Mouse (Mus musculus): ENCODE measurements around the gene Gas1. TPM values are rescaled to one million over a fixed set of nuclear protein-coding genes. Genes with fewer than 3 reads are reported as not detected.

Gene Gas1
- 27.5 and 29.4 TPM in 2 replicates for polyA plus RNA-seq (2014; fragmentation: Nextera tagmentation; extraction: Ambion mirVana)

DNA sequence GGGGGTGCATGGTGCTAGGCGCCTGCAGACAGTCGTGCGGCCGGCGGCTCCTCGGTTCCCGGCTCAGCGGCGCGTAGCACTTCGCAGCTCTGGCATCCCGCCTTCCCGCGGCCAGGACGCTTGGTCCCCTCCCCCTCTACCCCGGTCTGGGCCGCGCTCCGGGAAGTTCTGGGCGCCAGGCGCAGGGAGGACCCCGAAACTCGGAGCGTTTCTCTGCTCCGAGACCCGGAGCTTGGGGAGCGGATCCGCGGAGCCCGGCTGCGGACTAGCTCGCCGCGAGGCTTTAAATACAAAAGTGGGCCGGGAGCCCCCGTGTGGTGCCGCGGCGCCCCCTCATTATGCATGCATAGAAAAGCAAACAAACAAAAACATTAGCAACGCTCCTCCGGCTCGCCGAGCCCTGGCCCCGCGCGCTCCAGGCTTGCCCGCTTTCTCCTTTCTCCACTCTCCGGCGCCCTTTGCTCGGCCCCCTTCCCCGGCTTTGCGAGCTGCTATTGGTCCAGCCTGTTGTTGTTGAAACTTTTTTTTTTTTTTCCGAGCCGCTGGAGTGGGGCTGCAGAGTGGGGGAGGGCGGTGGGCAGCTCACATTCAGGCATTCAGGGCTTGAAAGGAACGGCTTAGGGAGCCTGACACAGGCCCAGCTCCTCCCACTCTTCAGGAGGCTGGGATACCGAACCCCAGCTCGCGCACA lies at the start of gene Gas1:
Gene Gas1, minus strand, starts transcription at position 260 of the 691 bp plus-strand sequence.
- peak within 1 kb of the TSS; percentile 74 for H3K9ac ChIP-seq (ENCODE audit: low read depth, low read length)
- ATAC-seq (replicated peaks; ENCODE audit: low FRiP score) (peak; percentile 81), DNase-seq (ENCODE audit: low spot score) (peak; percentile 86)
- 0 out of 2 replicates have a peak, but pooled peaks cover 3% of the 10 kb centered on the region for H3K4me1 ChIP-seq (replicated peaks; ENCODE audit: control insufficient read depth, insufficient read depth, low read length)
- under 1% methylated on average over 50 of the region's 59 CpGs for WGBS
- no peaks in the 10 kb centered on the region for H3K9me3 ChIP-seq (ENCODE audit: control insufficient read depth, low read length)
- peak within 1 kb of the TSS; percentile 67 for H3K4me3 ChIP-seq (ENCODE audit: low read depth, low read length)
- H3K27me3 ChIP-seq (replicated peaks; ENCODE audit: control insufficient read depth, insufficient read depth, low read length) = peaks cover 44% of the 10 kb centered on the region
- no peaks in the 10 kb centered on the region for H3K36me3 ChIP-seq (ENCODE audit: control insufficient read depth, insufficient read depth, low read length)
- H3K27ac ChIP-seq (ENCODE audit: low read depth, low read length) = peak within 1 kb of the TSS; percentile 90
- peak within 1 kb of the TSS; percentile 83 for H3K4me2 ChIP-seq

DNA sequence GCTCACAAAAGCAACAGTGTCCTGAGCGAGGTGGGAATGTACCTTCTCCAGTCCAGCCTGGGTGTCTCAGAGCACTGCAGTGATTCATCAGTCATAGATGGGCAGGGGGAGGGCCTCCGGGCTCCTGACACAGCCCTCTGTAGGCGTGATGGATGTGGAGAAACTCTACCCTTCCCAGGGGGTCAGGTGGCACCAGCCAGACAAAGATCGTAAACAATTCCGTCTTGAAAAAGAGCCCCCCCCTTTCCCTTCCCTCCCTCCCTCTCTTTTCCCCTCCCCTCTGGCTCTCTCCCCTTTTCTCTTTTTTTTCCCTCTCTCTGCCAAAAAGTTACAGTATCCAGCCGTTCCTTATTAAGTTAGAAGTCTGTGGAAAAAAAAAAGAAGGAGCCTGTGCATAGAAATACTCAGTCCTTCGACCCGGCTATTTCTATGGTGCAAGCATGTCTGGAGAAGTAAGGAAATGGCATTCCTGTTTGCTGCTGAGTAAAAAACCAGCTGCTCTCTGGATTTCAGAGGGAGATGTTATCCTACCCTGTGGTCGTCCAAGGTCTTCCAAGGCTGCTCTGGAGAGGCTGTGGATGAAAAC lies 49.2 kb upstream of the Gas1 start:
- Histone ChIP-seq H3K27ac (ENCODE audit: low read depth, low read length) (peak overlapping the region; percentile 38; the same call in 1 of the 2 replicates), H3K4me3 (ENCODE audit: low read depth, low read length) (no peak overlapping the region), H3K9ac (ENCODE audit: low read depth, low read length) (no peak overlapping the region), H3K4me2 (no peak overlapping the region; the same call in 1 of the 2 replicates), H3K4me1 (replicated peaks; ENCODE audit: control insufficient read depth, insufficient read depth, low read length) (peaks cover 3% of the 10 kb centered on the region; the same call in 1 of the 2 replicates), H3K36me3 (ENCODE audit: control insufficient read depth, insufficient read depth, low read length) (no peaks in the 10 kb centered on the region), H3K27me3 (replicated peaks; ENCODE audit: control insufficient read depth, insufficient read depth, low read length) (no peaks in the 10 kb centered on the region), H3K9me3 (ENCODE audit: control insufficient read depth, low read length) (no peaks in the 10 kb centered on the region)
- ATAC-seq (replicated peaks; ENCODE audit: low FRiP score) (no peak), DNase-seq (ENCODE audit: low spot score) (no peak)
- 37% methylated on average over 9 of the region's 9 CpGs for WGBS

DNA sequence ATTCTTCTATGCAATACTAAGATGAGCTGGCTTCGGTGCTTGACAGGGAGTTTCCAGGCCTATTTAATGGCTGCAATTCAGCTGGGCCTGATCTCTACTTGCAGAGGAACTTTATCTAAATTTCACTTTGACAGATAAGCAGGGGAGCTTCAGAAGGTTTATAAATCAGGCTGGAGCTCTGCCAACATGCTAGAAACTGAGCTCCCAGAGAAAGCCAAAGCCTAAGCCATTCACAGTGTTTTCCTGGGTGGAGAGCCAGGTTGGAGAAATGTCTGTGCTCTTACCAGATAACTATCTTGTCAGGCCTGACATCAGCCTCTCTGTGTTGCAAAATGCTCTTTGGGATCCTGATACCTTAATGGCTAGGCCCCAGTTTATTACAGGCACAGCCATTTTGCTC lies 48.6 kb upstream of the Gas1 start:
- ATAC-seq (replicated peaks; ENCODE audit: low FRiP score) = no peak
- 56% methylated on average over 1 of the region's 1 CpGs for WGBS
- Histone ChIP-seq H3K36me3 (ENCODE audit: control insufficient read depth, insufficient read depth, low read length) (no peaks in the 10 kb centered on the region), H3K27ac (ENCODE audit: low read depth, low read length) (peak overlapping the region; percentile 38; the same call in 1 of the 2 replicates), H3K9me3 (ENCODE audit: control insufficient read depth, low read length) (no peaks in the 10 kb centered on the region), H3K27me3 (replicated peaks; ENCODE audit: control insufficient read depth, insufficient read depth, low read length) (no peaks in the 10 kb centered on the region), H3K4me2 (no peak overlapping the region), H3K9ac (ENCODE audit: low read depth, low read length) (no peak overlapping the region), H3K4me1 (replicated peaks; ENCODE audit: control insufficient read depth, insufficient read depth, low read length) (peaks cover 3% of the 10 kb centered on the region; the same call in 1 of the 2 replicates), H3K4me3 (ENCODE audit: low read depth, low read length) (no peak overlapping the region)
- DNase-seq (ENCODE audit: low spot score) = no peak

DNA sequence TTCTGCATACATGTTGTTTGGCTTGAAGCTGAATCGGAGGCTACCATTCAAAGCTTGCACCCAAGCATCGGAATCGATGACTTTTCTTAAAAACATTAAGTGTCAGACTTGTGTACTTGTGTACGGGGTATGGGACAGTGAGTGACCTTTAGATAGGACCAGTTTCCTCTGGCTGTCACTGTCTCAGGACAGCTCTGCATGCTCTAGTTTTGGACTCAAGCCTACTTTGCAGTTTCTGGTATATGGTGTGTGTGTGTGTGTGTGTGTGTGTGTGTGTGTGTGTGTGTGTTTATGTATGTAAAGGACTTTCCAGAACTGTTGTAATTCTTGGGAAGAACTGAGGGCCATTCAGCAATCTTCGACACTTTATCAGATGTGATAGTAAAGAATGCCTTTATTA lies 48.1 kb upstream of the Gas1 start:
- no peak for ATAC-seq (replicated peaks; ENCODE audit: low FRiP score)
- Histone ChIP-seq H3K36me3 (ENCODE audit: control insufficient read depth, insufficient read depth, low read length) (no peaks in the 10 kb centered on the region), H3K27ac (ENCODE audit: low read depth, low read length) (no peak overlapping the region), H3K9me3 (ENCODE audit: control insufficient read depth, low read length) (no peaks in the 10 kb centered on the region), H3K9ac (ENCODE audit: low read depth, low read length) (no peak overlapping the region), H3K4me2 (no peak overlapping the region), H3K4me3 (ENCODE audit: low read depth, low read length) (no peak overlapping the region), H3K27me3 (replicated peaks; ENCODE audit: control insufficient read depth, insufficient read depth, low read length) (no peaks in the 10 kb centered on the region), H3K4me1 (replicated peaks; ENCODE audit: control insufficient read depth, insufficient read depth, low read length) (peaks cover 3% of the 10 kb centered on the region; the same call in 1 of the 2 replicates)
- no peak for DNase-seq (ENCODE audit: low spot score)
- WGBS = 76% methylated on average over 5 of the region's 5 CpGs

DNA sequence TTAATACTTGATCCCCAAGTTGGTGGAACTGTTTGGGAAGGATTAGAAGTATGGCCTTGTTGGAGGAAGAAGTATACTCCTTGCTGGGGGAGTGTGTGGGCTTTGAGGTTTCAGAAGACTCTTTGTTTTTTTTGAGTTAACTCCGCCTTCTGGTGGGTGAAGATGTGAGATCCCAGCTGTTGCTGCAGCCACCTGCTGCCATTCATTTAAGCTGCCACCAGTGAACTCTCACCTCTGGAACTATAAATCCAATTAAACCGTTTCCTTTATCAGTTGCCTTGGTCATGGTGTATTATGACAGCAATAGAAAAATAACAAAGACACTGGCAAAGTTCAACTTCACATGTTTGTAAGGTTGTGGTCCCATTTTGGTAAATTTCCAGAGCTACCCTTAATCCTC lies 46.6 kb upstream of the Gas1 start:
- 67% methylated on average over 2 of the region's 2 CpGs for WGBS
- no peak for ATAC-seq (replicated peaks; ENCODE audit: low FRiP score)

DNA sequence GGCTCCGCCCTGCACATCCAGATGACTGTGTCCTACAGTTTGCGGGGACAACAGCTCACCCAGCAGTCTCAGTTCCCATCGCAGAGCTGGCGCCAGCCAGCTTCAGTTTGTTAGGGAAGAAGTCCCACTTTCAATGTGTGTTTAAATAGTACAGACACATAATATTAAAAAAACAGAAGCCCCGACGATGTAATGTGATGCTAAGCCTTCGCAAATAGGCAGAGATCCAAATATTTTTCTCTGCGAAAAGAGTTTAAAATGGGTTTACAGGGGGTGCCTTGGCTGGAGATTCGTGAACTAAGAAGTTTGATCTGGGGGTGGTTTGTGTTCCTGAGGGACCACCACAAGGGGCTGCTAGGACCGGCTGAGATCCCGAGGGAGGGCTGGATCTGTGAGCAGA lies 45.2 kb upstream of the Gas1 start:
- H3K9ac ChIP-seq (ENCODE audit: low read depth, low read length) = no peak overlapping the region
- H3K27ac ChIP-seq (ENCODE audit: low read depth, low read length) = no peak overlapping the region
- no peak overlapping the region for H3K4me3 ChIP-seq (ENCODE audit: low read depth, low read length)
- H3K9me3 ChIP-seq (ENCODE audit: control insufficient read depth, low read length) = no peaks in the 10 kb centered on the region
- no peak overlapping the region for H3K4me2 ChIP-seq
- ATAC-seq (replicated peaks; ENCODE audit: low FRiP score) (no peak), DNase-seq (ENCODE audit: low spot score) (no peak)
- 88% methylated on average over 11 of the region's 11 CpGs for WGBS
- H3K27me3 ChIP-seq (replicated peaks; ENCODE audit: control insufficient read depth, insufficient read depth, low read length) = no peaks in the 10 kb centered on the region
- H3K4me1 ChIP-seq (replicated peaks; ENCODE audit: control insufficient read depth, insufficient read depth, low read length) = peaks cover 3% of the 10 kb centered on the region; the same call in 1 of the 2 replicates
- H3K36me3 ChIP-seq (ENCODE audit: control insufficient read depth, insufficient read depth, low read length) = no peaks in the 10 kb centered on the region

More for the DNA sequence above, 46.6 kb upstream of the Gas1 start:
- Histone ChIP-seq H3K36me3 (ENCODE audit: control insufficient read depth, insufficient read depth, low read length) (no peaks in the 10 kb centered on the region), H3K4me3 (ENCODE audit: low read depth, low read length) (no peak overlapping the region), H3K27me3 (replicated peaks; ENCODE audit: control insufficient read depth, insufficient read depth, low read length) (no peaks in the 10 kb centered on the region), H3K4me2 (no peak overlapping the region), H3K9me3 (ENCODE audit: control insufficient read depth, low read length) (no peaks in the 10 kb centered on the region), H3K27ac (ENCODE audit: low read depth, low read length) (no peak overlapping the region), H3K9ac (ENCODE audit: low read depth, low read length) (no peak overlapping the region), H3K4me1 (replicated peaks; ENCODE audit: control insufficient read depth, insufficient read depth, low read length) (peaks cover 3% of the 10 kb centered on the region; the same call in 1 of the 2 replicates)
- no peak for DNase-seq (ENCODE audit: low spot score)

DNA sequence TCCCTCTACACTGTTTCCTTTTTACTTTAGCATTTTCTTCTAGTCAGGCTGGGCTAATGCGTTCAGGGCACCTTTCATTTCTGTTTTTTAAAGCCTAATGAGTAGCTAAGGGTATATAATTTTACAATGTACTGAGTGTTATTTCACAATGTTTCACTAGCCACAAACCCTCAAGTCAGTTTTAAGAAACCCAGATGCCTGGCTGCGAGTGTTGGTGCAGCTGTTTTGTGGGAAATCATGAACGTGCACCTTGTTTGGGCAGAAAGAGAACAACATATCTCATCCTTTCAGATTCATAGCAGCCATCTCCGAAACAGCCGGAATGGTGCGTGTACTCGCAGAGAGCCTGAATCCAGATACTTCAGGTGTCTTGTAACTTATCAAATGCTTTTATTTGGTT lies 36.7 kb upstream of the Gas1 start:
- H3K4me2 ChIP-seq = no peak overlapping the region
- no peaks in the 10 kb centered on the region for H3K4me1 ChIP-seq (replicated peaks; ENCODE audit: control insufficient read depth, insufficient read depth, low read length)
- no peaks in the 10 kb centered on the region for H3K27me3 ChIP-seq (replicated peaks; ENCODE audit: control insufficient read depth, insufficient read depth, low read length)
- WGBS = 72% methylated on average over 7 of the region's 7 CpGs
- no peak overlapping the region for H3K4me3 ChIP-seq (ENCODE audit: low read depth, low read length)
- no peak overlapping the region for H3K27ac ChIP-seq (ENCODE audit: low read depth, low read length)
- no peak for DNase-seq (ENCODE audit: low spot score)
- no peak overlapping the region for H3K9ac ChIP-seq (ENCODE audit: low read depth, low read length)
- H3K9me3 ChIP-seq (ENCODE audit: control insufficient read depth, low read length) = no peaks in the 10 kb centered on the region
- ATAC-seq (replicated peaks; ENCODE audit: low FRiP score) = no peak
- no peaks in the 10 kb centered on the region for H3K36me3 ChIP-seq (ENCODE audit: control insufficient read depth, insufficient read depth, low read length)

DNA sequence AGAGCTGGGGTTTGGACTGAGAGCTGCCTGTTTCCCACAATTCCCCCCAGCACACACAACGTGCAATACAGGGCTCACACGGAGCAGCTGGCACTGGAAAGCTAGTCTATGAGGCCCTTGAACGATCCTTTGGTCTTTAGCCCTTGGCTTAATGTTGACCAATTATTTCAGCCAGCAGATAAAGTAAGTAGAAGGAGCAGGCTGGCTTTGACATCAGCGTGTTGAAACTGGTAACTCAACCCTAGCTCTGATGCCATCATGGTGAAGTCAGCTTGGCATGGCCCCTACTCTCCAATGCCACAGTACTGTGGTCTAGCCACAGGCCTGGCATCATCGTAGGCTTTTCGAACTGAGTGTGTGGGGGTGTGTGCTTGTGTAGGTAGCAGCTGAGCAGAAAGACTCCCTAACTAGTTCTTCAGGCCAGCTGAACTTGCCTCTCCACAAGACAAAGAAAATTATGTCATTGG lies 30.0 kb upstream of the Gas1 start:
- no peaks in the 10 kb centered on the region for H3K36me3 ChIP-seq (ENCODE audit: control insufficient read depth, insufficient read depth, low read length)

More for the DNA sequence above, 30.0 kb upstream of the Gas1 start:
- no peaks in the 10 kb centered on the region for H3K27me3 ChIP-seq (replicated peaks; ENCODE audit: control insufficient read depth, insufficient read depth, low read length)
- no peaks in the 10 kb centered on the region for H3K4me1 ChIP-seq (replicated peaks; ENCODE audit: control insufficient read depth, insufficient read depth, low read length)
- no peaks in the 10 kb centered on the region; the same call in 1 of the 2 replicates for H3K9me3 ChIP-seq (ENCODE audit: control insufficient read depth, low read length)
- H3K4me3 ChIP-seq (ENCODE audit: low read depth, low read length) = no peak overlapping the region
- no peak overlapping the region for H3K4me2 ChIP-seq
- H3K9ac ChIP-seq (ENCODE audit: low read depth, low read length) = no peak overlapping the region
- 83% methylated on average over 6 of the region's 6 CpGs for WGBS
- no peak overlapping the region for H3K27ac ChIP-seq (ENCODE audit: low read depth, low read length)
- DNase-seq (ENCODE audit: low spot score) (no peak), ATAC-seq (replicated peaks; ENCODE audit: low FRiP score) (no peak)

Data from liver, embryonic 11.5 days (tissue).